Mouse (Mus musculus): ENCODE data around the gene Setx. TPM values are rescaled to one million over a fixed set of nuclear protein-coding genes. Genes with fewer than 3 reads are reported as not detected.
A peak's percentile ranks its signal among the peaks of the same experiment; 100 is the strongest.

Setx gene
- polyA plus RNA-seq, 1 experiment from 2014 or later, result 28.8 TPM

DNA sequence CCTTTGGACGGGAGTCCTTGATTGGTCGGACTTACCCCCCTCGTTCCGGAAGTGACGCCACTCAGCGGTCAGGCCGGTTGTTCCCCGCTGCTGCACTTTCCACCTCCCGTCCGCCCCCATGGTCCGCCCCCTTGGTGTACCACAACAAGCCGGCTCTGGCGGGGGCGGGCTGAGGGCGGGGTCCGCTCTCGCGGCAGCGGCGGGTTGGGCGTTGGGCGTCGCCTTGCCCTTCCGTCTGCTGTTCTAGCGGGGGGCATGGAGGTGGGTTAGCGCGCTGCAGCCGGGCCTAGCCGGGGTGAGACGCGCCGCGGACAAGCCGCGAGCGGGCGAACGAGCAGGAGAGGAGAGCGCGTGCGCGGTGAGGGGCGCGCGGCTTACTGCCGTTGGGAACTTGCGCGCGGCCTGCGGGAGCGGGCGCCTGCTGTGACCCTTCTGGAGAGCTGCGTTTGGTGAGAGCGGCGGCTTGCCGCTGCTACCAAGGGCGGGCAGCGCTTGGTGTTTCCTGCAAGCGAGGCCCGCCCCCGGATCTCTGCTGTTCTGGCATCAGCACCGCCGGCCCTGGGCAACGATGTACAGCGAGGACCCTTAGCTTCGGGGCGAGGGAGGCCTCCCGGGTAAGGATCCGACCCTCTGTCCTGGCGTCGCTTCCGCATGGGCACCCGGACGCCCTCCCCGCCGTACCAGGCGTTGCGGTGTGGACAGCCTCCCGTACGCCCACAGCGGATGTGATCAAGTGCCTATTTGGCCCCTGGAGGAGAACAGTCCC, 1.1 kb downstream of the Setx start:
- under 1% methylated on average over 81 of the region's 81 CpGs for WGBS
- H3K9ac ChIP-seq (replicated peaks; ENCODE audit: low read depth, low read length), result peak overlapping the region; percentile 93
- peak; percentile 97 for ATAC-seq (ENCODE audit: low read depth)
- H3K4me1 ChIP-seq (ENCODE audit: control insufficient read depth, insufficient read depth, low read length), result peaks cover 9% of the 10 kb centered on the region
- no peaks in the 10 kb centered on the region for H3K27me3 ChIP-seq (ENCODE audit: control insufficient read depth, insufficient read depth, low read length)
- peaks cover 11% of the 10 kb centered on the region; the same call in 1 of the 2 replicates for H3K36me3 ChIP-seq (ENCODE audit: control insufficient read depth, insufficient read depth, low read length)
- H3K4me3 ChIP-seq (ENCODE audit: low read depth, low read length), result peak overlapping the region; percentile 76
- peak overlapping the region; percentile 86 for H3K4me2 ChIP-seq (ENCODE audit: low read depth, low read length)
- peak overlapping the region; percentile 90 for H3K27ac ChIP-seq (ENCODE audit: low read depth, low read length)
- H3K9me3 ChIP-seq (ENCODE audit: control insufficient read depth, low read length), result no peaks in the 10 kb centered on the region

DNA sequence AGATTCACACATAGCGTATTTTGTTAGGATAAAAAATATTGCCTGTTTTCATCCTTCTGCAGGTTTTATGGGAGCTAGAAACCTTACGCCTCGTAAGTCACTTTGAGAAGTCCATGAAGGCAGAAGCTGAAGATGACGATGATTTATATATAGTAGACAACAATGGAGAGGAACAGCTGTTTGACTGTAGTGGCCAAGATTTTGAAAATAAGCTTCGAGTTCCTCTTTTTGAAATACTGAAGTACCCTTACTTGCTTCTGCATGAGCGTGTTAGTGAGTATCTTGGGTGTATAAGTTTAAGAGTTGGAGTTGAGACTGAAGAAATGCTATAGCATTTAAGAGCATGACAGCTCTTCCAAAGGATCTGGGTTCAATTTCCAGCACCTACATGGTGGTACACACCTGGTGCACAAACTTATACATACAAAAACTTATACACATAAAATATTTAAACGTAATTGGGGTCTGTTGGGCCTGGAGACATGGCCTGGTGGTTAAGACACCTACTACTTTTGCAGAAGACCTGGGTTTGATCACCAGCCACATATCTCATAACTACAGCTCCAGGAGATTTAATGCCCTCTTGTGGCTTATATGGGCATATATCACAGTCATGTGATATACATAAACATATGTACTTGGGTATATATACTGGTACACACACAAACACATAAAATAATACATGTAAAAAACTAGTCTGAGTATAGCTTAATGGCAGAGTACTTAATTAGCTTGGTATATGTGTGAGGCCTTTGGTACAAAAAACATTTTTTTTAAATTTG, 6.3 kb downstream of the Setx start:
- Histone ChIP-seq H3K27ac (ENCODE audit: low read depth, low read length) (no peak overlapping the region), H3K9me3 (ENCODE audit: control insufficient read depth, low read length) (no peaks in the 10 kb centered on the region), H3K4me1 (ENCODE audit: control insufficient read depth, insufficient read depth, low read length) (peaks cover 9% of the 10 kb centered on the region), H3K4me3 (ENCODE audit: low read depth, low read length) (no peak overlapping the region), H3K4me2 (ENCODE audit: low read depth, low read length) (no peak overlapping the region), H3K27me3 (ENCODE audit: control insufficient read depth, insufficient read depth, low read length) (no peaks in the 10 kb centered on the region), H3K9ac (replicated peaks; ENCODE audit: low read depth, low read length) (no peak overlapping the region), H3K36me3 (ENCODE audit: control insufficient read depth, insufficient read depth, low read length) (peaks cover 27% of the 10 kb centered on the region; the same call in 1 of the 2 replicates)
- ATAC-seq (ENCODE audit: low read depth), result no peak
- 96% methylated on average over 7 of the region's 7 CpGs for WGBS

DNA sequence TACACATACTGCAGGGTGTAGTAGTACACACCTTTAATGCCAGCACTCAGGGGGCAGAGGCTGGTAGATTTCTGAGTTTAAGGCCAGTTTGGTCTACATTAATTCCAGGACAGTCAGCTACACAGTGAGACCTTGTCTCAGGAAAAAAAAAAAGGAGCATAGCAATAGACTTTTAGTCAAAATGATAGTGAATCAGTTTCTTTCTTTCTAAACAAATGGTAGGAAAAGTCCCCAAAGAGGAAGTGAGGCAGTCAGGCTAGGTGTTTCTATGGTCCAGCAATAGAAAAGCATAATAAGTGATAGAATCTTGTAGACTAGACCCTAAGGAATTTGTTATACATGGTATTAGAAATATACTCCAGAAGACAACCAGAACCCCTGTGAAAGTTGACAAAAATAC, 11.2 kb downstream of the Setx start:
- H3K27me3 ChIP-seq (ENCODE audit: control insufficient read depth, insufficient read depth, low read length), result no peaks in the 10 kb centered on the region
- H3K27ac ChIP-seq (ENCODE audit: low read depth, low read length), result no peak overlapping the region
- peaks cover 30% of the 10 kb centered on the region; the same call in 1 of the 2 replicates for H3K36me3 ChIP-seq (ENCODE audit: control insufficient read depth, insufficient read depth, low read length)
- H3K4me3 ChIP-seq (ENCODE audit: low read depth, low read length), result no peak overlapping the region
- no peak for ATAC-seq (ENCODE audit: low read depth)
- H3K9me3 ChIP-seq (ENCODE audit: control insufficient read depth, low read length), result no peaks in the 10 kb centered on the region
- H3K9ac ChIP-seq (replicated peaks; ENCODE audit: low read depth, low read length), result no peak overlapping the region
- H3K4me2 ChIP-seq (ENCODE audit: low read depth, low read length), result no peak overlapping the region
- H3K4me1 ChIP-seq (ENCODE audit: control insufficient read depth, insufficient read depth, low read length), result no peaks in the 10 kb centered on the region

DNA sequence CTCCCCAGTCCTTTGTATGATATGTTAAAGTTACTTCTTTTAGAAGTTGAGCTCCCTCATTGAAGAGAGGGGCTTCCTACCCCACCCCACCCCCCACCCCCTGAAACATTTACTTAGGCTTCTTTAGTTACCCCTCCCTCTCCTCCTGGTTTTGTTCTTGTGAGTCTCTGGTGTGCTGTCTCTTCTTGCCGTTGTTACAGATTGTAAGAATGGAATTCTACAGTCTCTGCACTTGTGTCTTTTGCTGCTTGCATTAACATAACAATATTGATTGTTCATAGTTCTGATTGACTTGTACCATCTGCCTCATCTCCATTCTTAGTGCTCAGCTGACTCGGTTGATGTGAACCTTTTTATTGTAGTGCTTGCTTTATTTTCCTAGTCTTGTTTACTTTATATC, 28.0 kb downstream of the Setx start:
- ATAC-seq (ENCODE audit: low read depth), result no peak
- H3K36me3 ChIP-seq (ENCODE audit: control insufficient read depth, insufficient read depth, low read length), result peaks cover 44% of the 10 kb centered on the region

DNA sequence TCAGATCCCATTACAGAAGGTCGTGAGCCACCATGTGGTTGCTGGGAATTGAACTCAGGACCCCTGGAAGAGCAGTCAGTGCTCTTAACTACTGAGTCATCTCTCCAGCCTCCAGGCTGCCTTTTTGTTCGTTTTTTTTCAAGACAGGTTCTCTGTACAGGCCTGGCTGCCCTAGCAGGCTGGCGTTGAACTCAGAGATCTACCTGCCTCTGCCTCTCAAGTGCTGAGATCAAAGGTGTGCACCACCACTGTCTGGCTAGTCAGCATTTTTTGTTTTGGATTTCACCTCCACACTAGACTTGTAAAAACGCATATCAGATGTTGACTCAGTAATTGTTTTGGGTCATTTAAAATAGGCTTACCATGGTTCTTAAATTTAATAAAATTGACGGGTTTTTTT, 44.1 kb downstream of the Setx start:
- H3K4me2 ChIP-seq (ENCODE audit: low read depth, low read length), result no peak overlapping the region
- H3K27me3 ChIP-seq (ENCODE audit: control insufficient read depth, insufficient read depth, low read length), result no peaks in the 10 kb centered on the region
- H3K27ac ChIP-seq (ENCODE audit: low read depth, low read length), result no peak overlapping the region
- H3K9ac ChIP-seq (replicated peaks; ENCODE audit: low read depth, low read length), result no peak overlapping the region
- WGBS, result 95% methylated on average over 5 of the region's 5 CpGs
- H3K36me3 ChIP-seq (ENCODE audit: control insufficient read depth, insufficient read depth, low read length), result peaks cover 55% of the 10 kb centered on the region
- no peak overlapping the region for H3K4me3 ChIP-seq (ENCODE audit: low read depth, low read length)
- ATAC-seq (ENCODE audit: low read depth), result no peak
- no peaks in the 10 kb centered on the region for H3K4me1 ChIP-seq (ENCODE audit: control insufficient read depth, insufficient read depth, low read length)
- H3K9me3 ChIP-seq (ENCODE audit: control insufficient read depth, low read length), result no peaks in the 10 kb centered on the region

More for the DNA sequence above, 28.0 kb downstream of the Setx start:
- no peak overlapping the region for H3K9ac ChIP-seq (replicated peaks; ENCODE audit: low read depth, low read length)
- H3K4me2 ChIP-seq (ENCODE audit: low read depth, low read length), result no peak overlapping the region
- no peaks in the 10 kb centered on the region for H3K27me3 ChIP-seq (ENCODE audit: control insufficient read depth, insufficient read depth, low read length)
- H3K4me1 ChIP-seq (ENCODE audit: control insufficient read depth, insufficient read depth, low read length), result no peaks in the 10 kb centered on the region
- no peak overlapping the region for H3K4me3 ChIP-seq (ENCODE audit: low read depth, low read length)
- no peak overlapping the region for H3K27ac ChIP-seq (ENCODE audit: low read depth, low read length)
- WGBS, result 46% methylated on average over 2 of the region's 2 CpGs
- no peaks in the 10 kb centered on the region for H3K9me3 ChIP-seq (ENCODE audit: control insufficient read depth, low read length)

DNA sequence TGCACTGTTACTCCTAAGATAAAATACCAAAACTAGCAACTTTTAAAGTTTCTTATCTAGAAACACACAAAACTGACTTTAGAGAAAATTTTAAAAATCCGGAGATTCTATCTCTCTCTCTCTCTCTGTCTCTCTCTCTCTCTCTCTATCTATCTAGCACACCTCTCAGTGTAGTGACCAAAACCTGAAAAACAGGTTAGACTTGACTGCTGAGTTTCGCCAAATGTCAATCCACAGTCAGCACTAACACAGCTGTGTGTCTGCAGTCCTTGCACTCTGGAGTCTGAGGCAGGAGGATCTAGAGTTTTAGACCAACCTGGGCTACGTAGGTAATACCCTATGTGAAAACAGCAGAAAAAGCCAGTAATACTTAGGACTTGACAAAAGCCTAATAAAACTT, 50.9 kb downstream of the Setx start:
- Histone ChIP-seq H3K4me2 (ENCODE audit: low read depth, low read length) (no peak overlapping the region), H3K4me3 (ENCODE audit: low read depth, low read length) (no peak overlapping the region), H3K36me3 (ENCODE audit: control insufficient read depth, insufficient read depth, low read length) (peaks cover 75% of the 10 kb centered on the region), H3K27me3 (ENCODE audit: control insufficient read depth, insufficient read depth, low read length) (no peaks in the 10 kb centered on the region), H3K9ac (replicated peaks; ENCODE audit: low read depth, low read length) (no peak overlapping the region), H3K27ac (ENCODE audit: low read depth, low read length) (no peak overlapping the region), H3K4me1 (ENCODE audit: control insufficient read depth, insufficient read depth, low read length) (no peaks in the 10 kb centered on the region), H3K9me3 (ENCODE audit: control insufficient read depth, low read length) (no peaks in the 10 kb centered on the region)
- 97% methylated on average over 3 of the region's 3 CpGs for WGBS
- ATAC-seq (ENCODE audit: low read depth), result no peak

DNA sequence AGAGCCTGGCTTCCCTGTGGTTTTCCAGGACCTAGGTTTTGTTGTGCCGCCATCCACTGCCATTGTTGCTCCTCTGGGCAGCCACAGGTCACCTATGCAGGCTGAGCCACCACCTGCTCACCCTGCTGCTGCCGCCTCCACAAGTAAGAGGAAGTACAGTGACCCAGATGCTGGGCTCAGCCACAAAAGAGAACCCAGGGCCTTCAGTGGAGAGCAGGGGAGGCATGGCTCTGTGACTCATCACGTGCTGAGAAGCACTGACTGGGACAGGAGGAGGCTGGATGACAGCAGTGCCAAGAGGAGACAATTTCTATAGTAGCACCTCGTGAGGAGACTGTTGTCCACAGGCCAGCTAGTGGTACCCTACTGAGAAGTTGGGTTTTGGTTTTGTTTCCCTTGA, 55.8 kb downstream of the Setx start:
- 90% methylated on average over 4 of the region's 4 CpGs for WGBS
- Histone ChIP-seq H3K4me2 (ENCODE audit: low read depth, low read length) (no peak overlapping the region), H3K36me3 (ENCODE audit: control insufficient read depth, insufficient read depth, low read length) (peaks cover 57% of the 10 kb centered on the region), H3K4me1 (ENCODE audit: control insufficient read depth, insufficient read depth, low read length) (no peaks in the 10 kb centered on the region), H3K9ac (replicated peaks; ENCODE audit: low read depth, low read length) (no peak overlapping the region), H3K27me3 (ENCODE audit: control insufficient read depth, insufficient read depth, low read length) (no peaks in the 10 kb centered on the region), H3K4me3 (ENCODE audit: low read depth, low read length) (no peak overlapping the region), H3K27ac (ENCODE audit: low read depth, low read length) (no peak overlapping the region), H3K9me3 (ENCODE audit: control insufficient read depth, low read length) (no peaks in the 10 kb centered on the region)
- ATAC-seq (ENCODE audit: low read depth), result no peak

DNA sequence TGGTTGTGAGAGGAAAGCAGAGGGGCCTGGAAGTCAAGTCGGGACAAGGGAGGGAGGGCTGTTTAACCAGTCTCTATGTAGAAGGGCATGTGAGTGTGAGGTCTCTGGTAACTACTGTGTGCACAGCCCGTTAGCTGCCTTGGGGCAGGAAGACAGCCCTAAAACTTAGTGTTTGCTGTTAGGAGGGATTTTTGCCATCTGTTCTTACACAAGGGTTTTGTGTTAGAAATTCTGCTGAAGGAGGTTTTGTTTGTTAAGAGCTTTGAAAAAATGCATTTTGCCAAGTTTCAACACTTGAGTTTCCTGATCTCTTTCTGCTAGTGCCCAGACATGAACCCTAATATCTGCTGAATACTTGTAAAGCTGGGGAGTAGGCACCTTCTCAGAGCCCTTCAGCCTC, 57.1 kb downstream of the Setx start:
- ATAC-seq (ENCODE audit: low read depth), result no peak
- WGBS, result 90% methylated on average over 2 of the region's 2 CpGs
- Histone ChIP-seq H3K27me3 (ENCODE audit: control insufficient read depth, insufficient read depth, low read length) (no peaks in the 10 kb centered on the region), H3K36me3 (ENCODE audit: control insufficient read depth, insufficient read depth, low read length) (peaks cover 51% of the 10 kb centered on the region), H3K9ac (replicated peaks; ENCODE audit: low read depth, low read length) (no peak overlapping the region), H3K4me2 (ENCODE audit: low read depth, low read length) (no peak overlapping the region), H3K4me1 (ENCODE audit: control insufficient read depth, insufficient read depth, low read length) (no peaks in the 10 kb centered on the region), H3K9me3 (ENCODE audit: control insufficient read depth, low read length) (no peaks in the 10 kb centered on the region), H3K27ac (ENCODE audit: low read depth, low read length) (no peak overlapping the region), H3K4me3 (ENCODE audit: low read depth, low read length) (no peak overlapping the region)

DNA sequence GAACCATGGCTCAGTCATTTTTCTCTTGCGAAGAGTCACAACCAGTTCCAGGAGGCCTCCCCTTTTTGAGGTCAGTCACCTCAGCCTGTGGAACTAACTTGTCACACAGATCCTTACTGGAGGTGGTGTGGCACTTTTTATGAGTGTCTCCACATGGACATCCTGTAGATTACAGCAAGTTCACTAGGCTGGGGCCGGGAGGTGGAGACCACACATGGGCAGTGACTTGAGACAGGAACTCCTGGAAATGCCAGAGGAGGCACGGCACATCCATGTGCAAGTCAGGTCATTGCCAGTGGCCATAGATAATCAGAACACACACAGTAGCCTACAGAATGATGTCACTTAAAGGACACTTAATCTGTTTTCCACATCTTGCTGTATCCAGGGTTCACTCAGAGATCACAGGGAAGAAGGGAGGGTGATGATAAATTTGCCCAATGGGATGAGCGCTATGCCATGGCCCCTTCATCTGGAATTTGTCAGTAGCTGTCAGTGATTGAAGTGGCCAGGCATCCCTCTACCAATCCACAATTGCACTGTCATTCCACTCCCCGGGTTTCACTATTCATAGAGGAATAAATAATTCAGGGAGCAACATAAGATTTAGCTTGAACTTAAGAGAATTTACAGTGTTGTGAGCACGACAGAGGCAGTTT, 59.4 kb downstream of the Setx start:
- Histone ChIP-seq H3K27ac (ENCODE audit: low read depth, low read length) (no peak overlapping the region), H3K9ac (replicated peaks; ENCODE audit: low read depth, low read length) (no peak overlapping the region), H3K4me3 (ENCODE audit: low read depth, low read length) (no peak overlapping the region), H3K36me3 (ENCODE audit: control insufficient read depth, insufficient read depth, low read length) (peaks cover 30% of the 10 kb centered on the region), H3K27me3 (ENCODE audit: control insufficient read depth, insufficient read depth, low read length) (no peaks in the 10 kb centered on the region), H3K4me2 (ENCODE audit: low read depth, low read length) (no peak overlapping the region), H3K9me3 (ENCODE audit: control insufficient read depth, low read length) (no peaks in the 10 kb centered on the region), H3K4me1 (ENCODE audit: control insufficient read depth, insufficient read depth, low read length) (no peaks in the 10 kb centered on the region)
- 70% methylated on average over 6 of the region's 6 CpGs for WGBS
- no peak for ATAC-seq (ENCODE audit: low read depth)
